Mouse (Mus musculus) liver, postnatal 0 days (tissue): ENCODE measurements around the gene Depdc1b.

Experiments
- CTCF ChIP-seq: sonication (generic); IDR thresholded peaks from 2 replicates; pipeline ENCODE4 v1.5.1; 2016; ENCODE audit warnings: antibody characterized with exemption, low read depth
- EP300 ChIP-seq: IDR thresholded peaks from 2 replicates; pipeline ENCODE4 v1.6.1; 2016; ENCODE audit warnings: antibody characterized with exemption, low read depth, mild to moderate bottlenecking

DNA sequence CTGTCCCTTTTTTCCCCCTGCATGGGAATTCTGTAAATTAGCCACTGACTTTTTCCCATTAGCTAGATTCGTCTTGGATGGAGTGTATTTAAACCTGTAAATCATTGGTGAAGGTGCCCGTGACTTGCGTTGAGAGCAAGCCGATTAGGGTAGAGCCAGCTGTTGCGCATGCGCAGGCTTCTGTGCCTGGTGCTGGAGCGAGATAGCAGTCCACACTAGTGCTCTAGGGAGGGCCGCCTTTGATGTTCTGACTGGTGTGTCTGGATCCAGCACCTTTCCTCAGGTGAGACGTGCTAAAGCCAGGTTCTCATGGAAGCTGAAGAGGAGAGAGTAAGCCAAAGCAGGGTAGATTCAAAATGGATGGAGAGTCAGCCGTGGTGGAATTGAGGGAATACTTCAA is 10.2 kb downstream of the Depdc1b start:
- TF ChIP-seq CTCF = no peak
- TF ChIP-seq EP300 = no peak
